Mouse (Mus musculus): ENCODE data around the gene Gm7030.
A peak's percentile ranks its signal among the peaks of the same experiment; 100 is the strongest.
"Not testable (repeated sequence)": the region's sequence is repeated elsewhere in the genome, so short reads cannot be mapped to it uniquely, and the experiment has no call there.

The Gm7030 gene

GRCm38 (mm10) chr17:36135421-36136231 is 6.4 kb upstream of the Gm7030 start:
- not testable (repeated sequence) for DNase-seq (ENCODE audit: low spot score)

GRCm38 (mm10) chr17:36131516-36132265 is 2.5 kb upstream of the Gm7030 start:
- no peak for DNase-seq (ENCODE audit: low spot score)

- DNase-seq (ENCODE audit: low spot score), result not testable (repeated sequence)
Measured at GRCm38 (mm10) chr17:36128525-36128924, 700 bp downstream of the Gm7030 start.

GRCm38 (mm10) chr17:36124111-36124510 is 5.1 kb downstream of the Gm7030 start:
- not testable (repeated sequence) for DNase-seq (ENCODE audit: low spot score)

GRCm38 (mm10) chr17:36121352-36122020 is 7.7 kb downstream of the Gm7030 start, which contains the start of gene Gm19684:
TSS of gene Gm19684 (plus strand) at chr17:36121678.
- DNase-seq (ENCODE audit: low spot score), result peak; percentile 56

- DNase-seq (ENCODE audit: low spot score), result not testable (repeated sequence)
Measured at GRCm38 (mm10) chr17:36120839-36121238, 8.4 kb downstream of the Gm7030 start.

GRCm38 (mm10) chr17:36116545-36116944 is 12.7 kb downstream of the Gm7030 start:
- not testable (repeated sequence) for DNase-seq (ENCODE audit: low spot score)

- not testable (repeated sequence) for DNase-seq (ENCODE audit: low spot score)
Measured at GRCm38 (mm10) chr17:36113979-36114593, 15.1 kb downstream of the Gm7030 start.

GRCm38 (mm10) chr17:36111510-36111868 is 17.7 kb downstream of the Gm7030 start:
- peak; percentile 48 for DNase-seq (ENCODE audit: low spot score)

GRCm38 (mm10) chr17:36110641-36111509 is 18.4 kb downstream of the Gm7030 start:
- not testable (repeated sequence) for DNase-seq (ENCODE audit: low spot score)

GRCm38 (mm10) chr17:36110129-36110528 is 19.1 kb downstream of the Gm7030 start:
- not testable (repeated sequence) for DNase-seq (ENCODE audit: low spot score)

GRCm38 (mm10) chr17:36102091-36102490 is 27.1 kb downstream of the Gm7030 start:
- not testable (repeated sequence) for DNase-seq (ENCODE audit: low spot score)

GRCm38 (mm10) chr17:36099603-36100002 is 29.6 kb downstream of the Gm7030 start:
- not testable (repeated sequence) for DNase-seq (ENCODE audit: low spot score)

- DNase-seq (ENCODE audit: low spot score), result no peak
Measured at GRCm38 (mm10) chr17:36093936-36094335, 35.3 kb downstream of the Gm7030 start.

- DNase-seq (ENCODE audit: low spot score), result not testable (repeated sequence)
Measured at GRCm38 (mm10) chr17:36092520-36092919, 36.7 kb downstream of the Gm7030 start.

- not testable (repeated sequence) for DNase-seq (ENCODE audit: low spot score)
Measured at GRCm38 (mm10) chr17:36091933-36092332, 37.3 kb downstream of the Gm7030 start.

GRCm38 (mm10) chr17:36085976-36086375 is 43.2 kb downstream of the Gm7030 start:
- not testable (repeated sequence) for DNase-seq (ENCODE audit: low spot score)

- no peak for DNase-seq (ENCODE audit: low spot score)
Measured at GRCm38 (mm10) chr17:36083870-36084451, 45.3 kb downstream of the Gm7030 start.

- no peak for DNase-seq (ENCODE audit: low spot score)
Measured at GRCm38 (mm10) chr17:36083266-36083869, 45.9 kb downstream of the Gm7030 start.

Data from layer of hippocampus, adult 11-12 months (tissue).